ENCODE assay signal across 23 mouse cellular contexts in the genomic region with DNA sequence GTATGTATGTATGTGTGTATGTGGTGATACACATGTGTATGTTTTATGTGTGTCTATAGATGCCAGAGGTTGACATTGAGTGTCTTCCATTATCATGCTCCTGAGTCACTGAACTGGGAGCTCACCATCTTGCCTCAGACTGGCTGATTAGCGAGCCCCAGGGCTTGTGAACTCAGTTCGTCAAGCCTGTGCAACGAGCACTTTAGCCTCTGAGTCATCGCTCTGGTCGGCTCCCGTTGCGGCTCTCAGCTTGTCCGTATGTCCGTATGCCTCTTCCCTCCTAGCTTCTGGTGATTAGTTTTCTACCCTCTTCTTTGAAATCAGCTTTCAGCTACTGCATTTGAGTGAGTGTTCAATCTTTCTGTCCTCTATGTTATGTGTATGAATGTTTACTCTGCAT. TPM values are rescaled to one million over a fixed set of nuclear protein-coding genes. Genes with fewer than 3 reads are reported as not detected.
DNase-seq lines count a peak whose midpoint lies in the region; ATAC-seq and TF ChIP-seq lines count a peak whose summit lies in the region.
"Had no signal": no experiment of that assay in that cellular context is flagged by ENCODE, and none has a peak within 500 bp of the region (broad histone marks: within the 10 kb centered on the region; RNA-seq: fewer than 3 reads in every experiment).

No protein-coding gene starts in this region.

- peaks cover 57% of the 10 kb centered on the region for H3K36me3 ChIP-seq in G1E (replicated peaks)
- H3K36me3 ChIP-seq in liver, embryonic 16.5 days (ENCODE audit: control insufficient read depth, insufficient read depth): peaks cover 25% of the 10 kb centered on the region

- H3K4me1 ChIP-seq in G1E (ENCODE audit: insufficient read depth, low read depth, low read length): peaks cover 36% of the 10 kb centered on the region
- peaks cover 24% of the 10 kb centered on the region for H3K4me1 ChIP-seq in liver, embryonic 16.5 days (ENCODE audit: control insufficient read depth, low read depth, low read length)
- H3K4me1 ChIP-seq: embryonic facial prominence, embryonic 12.5 days; forebrain, embryonic 15.5 days; heart, embryonic 12.5 days; hindbrain, embryonic 10.5 days; limb, embryonic 10.5 days; midbrain, embryonic 10.5 days had no signal

- WGBS in liver, embryonic 16.5 days (ENCODE audit: insufficient replicate concordance): 89% methylated on average over 9 of the region's 9 CpGs

- no peaks in the 10 kb centered on the region for H3K9me3 ChIP-seq in G1E (replicated peaks)
- 0 out of 2 replicates have a peak, but pooled peaks cover 2% of the 10 kb centered on the region for H3K9me3 ChIP-seq in liver, embryonic 16.5 days (replicated peaks; ENCODE audit: control insufficient read depth, low read length)
- H3K9me3 ChIP-seq: embryonic facial prominence, embryonic 12.5 days; forebrain, embryonic 15.5 days; heart, embryonic 12.5 days; hindbrain, embryonic 10.5 days; limb, embryonic 10.5 days; midbrain, embryonic 10.5 days had no signal

- peak overlapping the region; percentile 18; the same call in 1 of the 2 replicates for H3K9ac ChIP-seq in liver, embryonic 16.5 days (ENCODE audit: low read depth, low read length)
- H3K9ac ChIP-seq: embryonic facial prominence, embryonic 12.5 days; forebrain, embryonic 15.5 days; heart, embryonic 12.5 days had no signal

- no peaks in the 10 kb centered on the region for H3K27me3 ChIP-seq in G1E (ENCODE audit: insufficient read depth, low read length)
- H3K27me3 ChIP-seq in liver, embryonic 16.5 days (ENCODE audit: control insufficient read depth, insufficient read depth, low read depth, low read length): no peaks in the 10 kb centered on the region
- H3K27me3 ChIP-seq: embryonic facial prominence, embryonic 12.5 days; forebrain, embryonic 15.5 days; heart, embryonic 12.5 days had no signal

- H3K4me2 ChIP-seq in liver, embryonic 16.5 days (ENCODE audit: low read depth, low read length): peak overlapping the region; percentile 47
- H3K4me2 ChIP-seq: embryonic facial prominence, embryonic 12.5 days; forebrain, embryonic 15.5 days; heart, embryonic 12.5 days had no signal

- peak overlapping the region; percentile 87 for H3K27ac ChIP-seq in liver, embryonic 16.5 days (ENCODE audit: low read length)
- H3K27ac ChIP-seq: embryonic facial prominence, embryonic 12.5 days; forebrain, embryonic 15.5 days; hindbrain, embryonic 10.5 days; limb, embryonic 10.5 days; macrophage; midbrain, embryonic 10.5 days; stomach, postnatal 0 days had no signal

- 0 out of 2 replicates have a peak, but pooled peaks have one; percentile 24 for ATAC-seq in G1E (ENCODE audit: extremely low read depth, insufficient number of reproducible peaks, low FRiP score, poor library complexity, severe bottlenecking)
- ATAC-seq in liver, embryonic 16.5 days (ENCODE audit: low read depth): 0 out of 2 replicates have a peak, but pooled peaks have one; percentile 14
- ATAC-seq: forebrain, embryonic 15.5 days; hindbrain, embryonic 16.5 days; lung, postnatal 0 days had no signal

- no peak overlapping the region; the same call in 1 of the 2 replicates for H3K4me3 ChIP-seq in G1E (ENCODE audit: low read depth, low read length)
- no peak overlapping the region for H3K4me3 ChIP-seq in liver, embryonic 16.5 days (ENCODE audit: low read depth, low read length)
- H3K4me3 ChIP-seq: embryonic facial prominence, embryonic 12.5 days; forebrain, embryonic 15.5 days; heart, embryonic 12.5 days; hindbrain, embryonic 10.5 days; limb, embryonic 10.5 days; midbrain, embryonic 10.5 days had no signal

- DNase-seq in 416B (ENCODE audit: low read depth) (peak; percentile 23), G1E (ENCODE audit: low spot score) (no peak), liver (peak; percentile 56)
- DNase-seq in ovary, adult 18-20 months (ENCODE audit: low spot score): no peak
- DNase-seq in testis, postnatal 14 days (ENCODE audit: low spot score): no peak
- DNase-seq in kidney, postnatal 25 days: no peak
- DNase-seq: adrenal gland, adult 2 months; cerebellum, adult 2 months; cerebellum, postnatal 25 days; gastrocnemius, postnatal 10 days; heart, postnatal 10 days; kidney, adult 18-20 months had no signal

- no peak for TF ChIP-seq CTCF in G1E (IDR thresholded peaks at IDR 0.05; ENCODE audit: low read depth, low read length)

RNA-seq across cellular contexts. Expression of a gene that starts 19.0 kb away (rescaled TPM):
- total RNA-seq in G1E (2014; fragmentation: Nextera tagmentation) (151 and 159 TPM in 2 replicates), G1E (2017) (62.7 and 75.8 TPM in 2 replicates)
- 82.3 and 91.1 TPM in 2 replicates for polyA plus RNA-seq in G1E (2012)
- polyA plus RNA-seq in liver, embryonic 16.5 days (2015; fragmentation: Nextera tagmentation; extraction: Ambion mirVana): 70.7 and 80.2 TPM in 2 replicates

RNA-seq across cellular contexts. Expression of a gene that starts 27.3 kb away (rescaled TPM):
- total RNA-seq in G1E (2014; fragmentation: Nextera tagmentation): 87.4 and 103 TPM in 2 replicates
- total RNA-seq in G1E (2017): 90.5 and 109 TPM in 2 replicates
- 8.4 and 9.3 TPM in 2 replicates for polyA plus RNA-seq in G1E (2012)
- 52.7 and 56.9 TPM in 2 replicates for polyA plus RNA-seq in liver, embryonic 16.5 days (2015; fragmentation: Nextera tagmentation; extraction: Ambion mirVana)

Comparison
In these comparisons a context has a peak if more than half of its experiments do, and no peak if none do; other contexts are left out.
1. DNase-seq: peak in 416B (single experiment) and liver (single experiment); none in G1E (single experiment), ovary, adult 18-20 months (single experiment), testis, postnatal 14 days (single experiment) and kidney, postnatal 25 days (0 of 2).